Mouse (Mus musculus) CH12.LX (cell line): ENCODE data around the gene Zfp266. TPM values are rescaled to one million over a fixed set of nuclear protein-coding genes. Genes with fewer than 3 reads are reported as not detected.
A peak's percentile ranks its signal among the peaks of the same experiment; 100 is the strongest.

Experiments
- DNase-seq: peaks from one replicate; pipeline ENCODE4 v3.0.0-alpha.2; 2013; ENCODE audit errors: extremely low read depth
- H3K27ac ChIP-seq: 2 replicates; pipeline ENCODE4 v1.5.1; 2012; ENCODE audit warnings: low read depth, mild to moderate bottlenecking, control low read depth, moderate library complexity; ENCODE audit not compliant: insufficient read depth
- H3K27me3 ChIP-seq: replicated peaks from 2 replicates; pipeline ENCODE3; 2012; ENCODE audit warnings: inconsistent platforms
- H3K36me3 ChIP-seq, 2 experiments: replicated peaks in 1 of 2; 2 replicates each; pipeline versions ENCODE3 to v1.6.1; 2012; ENCODE audit warnings: inconsistent platforms in 1 of 2, low read length in 1 of 2, mild to moderate bottlenecking in 1 of 2, mixed read lengths in 1 of 2, moderate library complexity in 1 of 2; ENCODE audit not compliant: control insufficient read depth in 1 of 2, insufficient read depth in 1 of 2
- H3K4me1 ChIP-seq, 2 experiments: 2 replicates each; pipeline ENCODE4 v1.6.1; 2012; ENCODE audit warnings: inconsistent platforms in 1 of 2, moderate library complexity in 1 of 2; ENCODE audit not compliant: insufficient read depth in 2 of 2, control insufficient read depth in 1 of 2
- H3K4me2 ChIP-seq: 2 replicates; pipeline ENCODE4 v1.6.1; 2012; ENCODE audit warnings: low read depth, mild to moderate bottlenecking, control low read depth; ENCODE audit not compliant: poor library complexity, insufficient read depth, severe bottlenecking
- H3K4me3 ChIP-seq, 3 experiments: fragments of 150-350 bp in 1 of 3; sonication (generic) in 1 of 3; replicated peaks in 1 of 3; 2 replicates each; pipeline versions ENCODE3 to v1.5.1; 2011 to 2012; ENCODE audit warnings: low read depth in 2 of 3, low read length in 2 of 3, mild to moderate bottlenecking in 2 of 3, moderate library complexity in 2 of 3, control low read depth in 1 of 3, improper control_type of control experiment in 1 of 3, inconsistent platforms in 1 of 3, mixed read lengths in 1 of 3; ENCODE audit not compliant: poor library complexity in 1 of 3
- H3K79me2 ChIP-seq: replicated peaks from 2 replicates; pipeline ENCODE4 v1.6.1; 2012; ENCODE audit warnings: mild to moderate bottlenecking, moderate library complexity; ENCODE audit not compliant: control insufficient read depth, poor library complexity, insufficient read depth, severe bottlenecking; ENCODE audit errors: extremely low read depth
- H3K9ac ChIP-seq: 2 replicates; pipeline ENCODE4 v1.6.1; 2012; ENCODE audit warnings: low read depth, mild to moderate bottlenecking, control low read depth, moderate library complexity; ENCODE audit not compliant: insufficient read depth
- H3K9me3 ChIP-seq: replicated peaks from 2 replicates; pipeline ENCODE3; 2012; ENCODE audit warnings: low read length, inconsistent platforms, mixed read lengths
- BHLHE40 ChIP-seq: IDR thresholded peaks from 2 replicates; pipeline ENCODE4 v1.6.1; 2011; ENCODE audit warnings: mild to moderate bottlenecking, low read depth, low read length, improper control_type of control experiment
- CHD2 ChIP-seq: IDR thresholded peaks from 2 replicates; pipeline ENCODE4 v1.6.1; 2011; ENCODE audit warnings: low read length, improper control_type of control experiment
- CTCF ChIP-seq, 2 experiments: IDR thresholded peaks in 1 of 2; conservative IDR thresholded peaks in 1 of 2; 2 replicates each; pipeline ENCODE4 v1.5.1; 2011 to 2012; ENCODE audit warnings: low read depth in 2 of 2, low read length in 2 of 2, improper control_type of control experiment in 1 of 2, inconsistent platforms in 1 of 2, mild to moderate bottlenecking in 1 of 2, moderate library complexity in 1 of 2
- ELF1 ChIP-seq: IDR thresholded peaks from 2 replicates; pipeline ENCODE4 v1.6.1; 2014; ENCODE audit warnings: low read depth, mild to moderate bottlenecking, inconsistent platforms, low read length, improper control_type of control experiment
- EP300 ChIP-seq: IDR thresholded peaks from 2 replicates; pipeline ENCODE4 v1.6.1; 2011; ENCODE audit warnings: low read length, improper control_type of control experiment
- ETS1 ChIP-seq: conservative IDR thresholded peaks from 2 replicates; pipeline ENCODE4 v1.6.1; 2012; ENCODE audit warnings: low read depth, mild to moderate bottlenecking, inconsistent platforms, low read length, improper control_type of control experiment, moderate library complexity
- GABPA ChIP-seq: IDR thresholded peaks from 2 replicates; pipeline ENCODE4 v1.6.1; 2012; ENCODE audit warnings: low read depth, low read length, improper control_type of control experiment, inconsistent platforms; ENCODE audit not compliant: insufficient replicate concordance
- MAFK ChIP-seq: IDR thresholded peaks from 2 replicates; pipeline ENCODE4 v1.6.1; 2011; ENCODE audit warnings: low read length, improper control_type of control experiment; ENCODE audit not compliant: insufficient replicate concordance
- MEF2A ChIP-seq: IDR thresholded peaks from 2 replicates; pipeline ENCODE4 v1.6.1; 2014; ENCODE audit warnings: low read depth, mild to moderate bottlenecking, inconsistent platforms, low read length, improper control_type of control experiment, borderline replicate concordance
- NELFE ChIP-seq: IDR thresholded peaks from 2 replicates; pipeline ENCODE4 v1.6.1; 2011; ENCODE audit warnings: low read depth, low read length, improper control_type of control experiment
- PAX5 ChIP-seq: IDR thresholded peaks from 2 replicates; pipeline ENCODE4 v1.6.1; 2012; ENCODE audit warnings: low read length, inconsistent platforms, mixed read lengths
- RAD21 ChIP-seq: IDR thresholded peaks from 2 replicates; pipeline ENCODE4 v1.6.1; 2011; ENCODE audit warnings: low read depth, mild to moderate bottlenecking, low read length, improper control_type of control experiment, moderate library complexity
- RCOR1 ChIP-seq: conservative IDR thresholded peaks from 2 replicates; pipeline ENCODE4 v1.6.1; 2012; ENCODE audit warnings: low read depth, mild to moderate bottlenecking, inconsistent platforms, low read length, improper control_type of control experiment
- SMC3 ChIP-seq: IDR thresholded peaks from 2 replicates; pipeline ENCODE4 v1.6.1; 2011; ENCODE audit warnings: low read depth, low read length, improper control_type of control experiment
- TBP ChIP-seq: conservative IDR thresholded peaks from 2 replicates; pipeline ENCODE4 v1.6.1; 2011; ENCODE audit warnings: low read depth, low read length, improper control_type of control experiment
- UBTF ChIP-seq: IDR thresholded peaks from 2 replicates; pipeline ENCODE4 v1.6.1; 2012; ENCODE audit warnings: low read depth, mild to moderate bottlenecking, inconsistent platforms, low read length, improper control_type of control experiment, moderate library complexity
- USF1 ChIP-seq: IDR thresholded peaks from 2 replicates; pipeline ENCODE4 v1.6.1; 2014; ENCODE audit warnings: low read depth, mild to moderate bottlenecking, inconsistent platforms, low read length, improper control_type of control experiment
- USF2 ChIP-seq: conservative IDR thresholded peaks from 2 replicates; pipeline ENCODE4 v1.6.1; 2011; ENCODE audit warnings: low read depth, low read length, improper control_type of control experiment
- ZMIZ1 ChIP-seq: IDR thresholded peaks from 2 replicates; pipeline ENCODE4 v1.6.1; 2012; ENCODE audit warnings: low read depth, mild to moderate bottlenecking, inconsistent platforms, low read length, improper control_type of control experiment
- ZNF384 ChIP-seq: IDR thresholded peaks from 2 replicates; pipeline ENCODE4 v1.6.1; 2012; ENCODE audit warnings: low read depth, low read length, improper control_type of control experiment, inconsistent platforms
- dilution Hi-C: fragments of 300-500 bp; cut with MboI; formaldehyde crosslinking; loops from 2 replicates; pipeline ENCODE4 v1.14.3; 2020; ENCODE audit warnings: low sequenced_read_pairs; ENCODE audit not compliant: extremely low pct_unique_long_range_greater_than_20kb, extremely low pct_ligation_motif_present
- in situ Hi-C: fragments of 300-500 bp; cut with MboI; formaldehyde crosslinking; loops from 3 replicates; pipeline ENCODE4 v1.14.3; 2019; ENCODE audit warnings: low sequenced_read_pairs, low pct_ligation_motif_present, low pct_unique_long_range_greater_than_20kb, mixed read lengths
- polyA plus RNA-seq: library from polyadenylated mRNA; unstranded; fragments of >175 nt; gene quantifications from 2 replicates; pipeline ENCODE4 v1.2.1, GENCODE M21; 2012; ENCODE audit warnings: low read depth; ENCODE audit not compliant: insufficient read length
- total RNA-seq, 2 experiments: library from RNA; depleted of rRNA; stranded (reverse); fragments of 300-350 nt in 1 of 2; fragments of >200 nt in 1 of 2; gene quantifications; 2 replicates each; pipeline ENCODE4 v1.2.3; 2012 to 2014

Gene Zfp266
- total and polyA plus RNA-seq, 3 experiments = 12.3 to 24.0 (median 20.4) TPM

- Histone ChIP-seq H3K79me2 (no peaks in the 10 kb centered on the region), H3K9ac (no peak overlapping the region), H3K27ac (no peak overlapping the region), H3K4me2 (no peak overlapping the region), H3K4me3 (no peak overlapping the region), H3K27me3 (no peaks in the 10 kb centered on the region), H3K9me3 (no peaks in the 10 kb centered on the region), H3K36me3 (no peaks in the 10 kb centered on the region), H3K4me1 (peaks cover 0 to 4% of the 10 kb centered on the region in 2 experiments; a peak in 2 of 4 replicates)
- dilution Hi-C loops = no loop called here
- in situ Hi-C loops = no loop called here
- no peak for TF ChIP-seq NELFE
- TF ChIP-seq CTCF (conservative IDR thresholded peaks at IDR 0.05 in 1 of 2, IDR thresholded peaks at IDR 0.05 in 1 of 2; ENCODE audit: low read depth in 2 of 2, low read length in 2 of 2) = peak in 1 of 2 experiments; percentile 66; a peak in 2 of 4 replicates
- peak; percentile 67 for TF ChIP-seq RAD21
- TF ChIP-seq UBTF = no peak
- TF ChIP-seq SMC3 = peak; percentile 48; the same call in 1 of the 2 replicates
- no peak for TF ChIP-seq CHD2
- TF ChIP-seq ZMIZ1 = no peak
- no peak for DNase-seq
Measured at GRCm38 (mm10) chr9:20545151-20545550, 23.9 kb upstream of the Zfp266 start.

GRCm38 (mm10) chr9:20544070-20544821 is 23.0 kb upstream of the Zfp266 start:
- Histone ChIP-seq H3K27ac (no peak overlapping the region), H3K36me3 (no peaks in the 10 kb centered on the region), H3K4me3 (no peak overlapping the region), H3K4me1 (peaks cover 0 to 4% of the 10 kb centered on the region in 2 experiments; a peak in 2 of 4 replicates), H3K27me3 (no peaks in the 10 kb centered on the region), H3K9ac (no peak overlapping the region), H3K79me2 (no peaks in the 10 kb centered on the region), H3K4me2 (no peak overlapping the region), H3K9me3 (no peaks in the 10 kb centered on the region)
- TF ChIP-seq CHD2 (no peak), MEF2A (no peak), ETS1 (no peak), EP300 (no peak), TBP (no peak), BHLHE40 (no peak), NELFE (no peak), GABPA (no peak), RAD21 (no peak), PAX5 (no peak), SMC3 (no peak), RCOR1 (no peak), ELF1 (no peak), MAFK (no peak), USF1 (no peak), USF2 (no peak), ZNF384 (no peak), ZMIZ1 (no peak)
- dilution Hi-C loops = no loop called here
- no peak for DNase-seq
- in situ Hi-C loops = no loop called here
